Mouse (Mus musculus) lung, embryonic 16.5 days (tissue): ENCODE results near the gene Ppfia2. TPM values are rescaled to one million over a fixed set of nuclear protein-coding genes. Genes with fewer than 3 reads are reported as not detected.

Experiments used
- ATAC-seq: fragments of 200-750 bp; cut with Nextera tagmentation; 2 replicates; pipeline ENCODE4 v1.8.0; 2017; ENCODE audit warnings: low read depth, mild to moderate bottlenecking, moderate library complexity
- H3K27ac ChIP-seq: fragments of 300-500 bp; sonication (generic); 2 replicates; pipeline ENCODE4 v1.5.1; 2014; ENCODE audit warnings: mild to moderate bottlenecking, control low read depth, low read length
- H3K27me3 ChIP-seq: fragments of 300-500 bp; sonication (generic); 2 replicates; pipeline ENCODE4 v1.6.1; 2014; ENCODE audit warnings: low read depth, low read length, mixed read lengths; ENCODE audit not compliant: control insufficient read depth, insufficient read depth
- H3K36me3 ChIP-seq: fragments of 300-500 bp; sonication (generic); 2 replicates; pipeline ENCODE4 v1.6.1; 2014; ENCODE audit warnings: low read length; ENCODE audit not compliant: control insufficient read depth, insufficient read depth
- H3K4me1 ChIP-seq: fragments of 300-500 bp; sonication (generic); replicated peaks from 2 replicates; pipeline ENCODE4 v1.6.1; 2014; ENCODE audit warnings: low read length, mixed read lengths; ENCODE audit not compliant: control insufficient read depth, insufficient read depth
- H3K4me2 ChIP-seq: fragments of 300-500 bp; sonication (generic); 2 replicates; pipeline ENCODE4 v1.6.1; 2014; ENCODE audit warnings: low read depth, low read length, control low read depth
- H3K4me3 ChIP-seq: fragments of 300-500 bp; sonication (generic); 2 replicates; pipeline ENCODE4 v1.5.1; 2014; ENCODE audit warnings: mild to moderate bottlenecking, low read length, control low read depth
- H3K9ac ChIP-seq: fragments of 300-500 bp; sonication (generic); 2 replicates; pipeline ENCODE4 v1.6.1; 2014; ENCODE audit warnings: low read length, control low read depth
- H3K9me3 ChIP-seq: fragments of 300-500 bp; sonication (generic); 2 replicates; pipeline ENCODE4 v1.6.1; 2016; ENCODE audit warnings: low read length; ENCODE audit not compliant: control insufficient read depth
- WGBS: fragments of 180-500 bp; shearing (Covaris S2); extraction: QIAGEN DNeasy Blood & Tissue Kit; methylation state at CpG from one replicate; pipeline ENCODE4 v1.1.7; 2014; 5-methylcytosine and 5-hydroxymethylcytosine counted together
- polyA plus RNA-seq: library from polyadenylated mRNA; unstranded; fragments of >200 nt; fragmentation: Nextera tagmentation; extraction: Ambion mirVana; gene quantifications from 2 replicates; pipeline ENCODE4 v1.2.1, GENCODE M21; 2015

Gene Ppfia2
- polyA plus RNA-seq, 1 experiment from 2014 or later, result 0.35 TPM

- no peak overlapping the region for H3K9ac ChIP-seq
- no peak for ATAC-seq
- no peak overlapping the region for H3K4me2 ChIP-seq
- H3K9me3 ChIP-seq, result no peaks in the 10 kb centered on the region
- H3K27me3 ChIP-seq, result no peaks in the 10 kb centered on the region
- WGBS, result 75% methylated on average over 3 of the region's 3 CpGs
- no peaks in the 10 kb centered on the region for H3K36me3 ChIP-seq
- no peaks in the 10 kb centered on the region for H3K4me1 ChIP-seq
- H3K4me3 ChIP-seq, result no peak overlapping the region
- H3K27ac ChIP-seq, result no peak overlapping the region
Observed at GRCm38 (mm10) chr10:106924798-106925197, 454.7 kb downstream of the Ppfia2 start.

- WGBS, result 79% methylated on average over 9 of the region's 9 CpGs
- Histone ChIP-seq H3K4me1 (no peaks in the 10 kb centered on the region), H3K4me2 (no peak overlapping the region), H3K27me3 (no peaks in the 10 kb centered on the region), H3K27ac (no peak overlapping the region), H3K9ac (no peak overlapping the region), H3K4me3 (no peak overlapping the region), H3K36me3 (no peaks in the 10 kb centered on the region), H3K9me3 (no peaks in the 10 kb centered on the region)
- no peak for ATAC-seq
Observed at GRCm38 (mm10) chr10:106928576-106929332, 458.6 kb downstream of the Ppfia2 start.

- 15% methylated on average over 13 of the region's 13 CpGs for WGBS
Observed at GRCm38 (mm10) chr10:106932571-106933073, 462.5 kb downstream of the Ppfia2 start.

GRCm38 (mm10) chr10:106936996-106937395, 466.9 kb downstream of the Ppfia2 start:
- H3K27ac ChIP-seq, result no peak overlapping the region
- no peak for ATAC-seq
- H3K9me3 ChIP-seq, result no peaks in the 10 kb centered on the region
- no peaks in the 10 kb centered on the region for H3K4me1 ChIP-seq
- 80% methylated on average over 7 of the region's 7 CpGs for WGBS
- H3K9ac ChIP-seq, result no peak overlapping the region
- H3K36me3 ChIP-seq, result no peaks in the 10 kb centered on the region
- H3K4me2 ChIP-seq, result no peak overlapping the region
- no peaks in the 10 kb centered on the region for H3K27me3 ChIP-seq
- H3K4me3 ChIP-seq, result no peak overlapping the region

More at GRCm38 (mm10) chr10:106932571-106933073, 462.5 kb downstream of the Ppfia2 start:
- Histone ChIP-seq H3K27ac (no peak overlapping the region), H3K9me3 (no peaks in the 10 kb centered on the region), H3K4me1 (no peaks in the 10 kb centered on the region), H3K4me3 (peak overlapping the region; percentile 37), H3K4me2 (peak overlapping the region; percentile 52), H3K27me3 (no peaks in the 10 kb centered on the region), H3K36me3 (no peaks in the 10 kb centered on the region), H3K9ac (peak overlapping the region; percentile 32)
- no peak for ATAC-seq

- no peak overlapping the region for H3K4me3 ChIP-seq
- no peak overlapping the region for H3K27ac ChIP-seq
- H3K9ac ChIP-seq, result no peak overlapping the region
- H3K9me3 ChIP-seq, result no peaks in the 10 kb centered on the region
- WGBS, result 79% methylated on average over 3 of the region's 3 CpGs
- no peaks in the 10 kb centered on the region for H3K36me3 ChIP-seq
- no peak for ATAC-seq
- H3K4me2 ChIP-seq, result no peak overlapping the region
- no peaks in the 10 kb centered on the region for H3K4me1 ChIP-seq
- no peaks in the 10 kb centered on the region for H3K27me3 ChIP-seq
Observed at GRCm38 (mm10) chr10:106938851-106939250, 468.7 kb downstream of the Ppfia2 start.

GRCm38 (mm10) chr10:106939441-106939840, 469.3 kb downstream of the Ppfia2 start:
- H3K27me3 ChIP-seq, result no peaks in the 10 kb centered on the region
- no peaks in the 10 kb centered on the region for H3K4me1 ChIP-seq
- no peaks in the 10 kb centered on the region for H3K9me3 ChIP-seq
- H3K36me3 ChIP-seq, result no peaks in the 10 kb centered on the region
- no peak for ATAC-seq
- H3K9ac ChIP-seq, result no peak overlapping the region
- no peak overlapping the region for H3K27ac ChIP-seq
- no peak overlapping the region for H3K4me2 ChIP-seq
- WGBS, result 39% methylated on average over 1 of the region's 1 CpGs
- H3K4me3 ChIP-seq, result no peak overlapping the region

- no peaks in the 10 kb centered on the region for H3K9me3 ChIP-seq
- no peak overlapping the region for H3K4me2 ChIP-seq
- no peak overlapping the region for H3K27ac ChIP-seq
- H3K27me3 ChIP-seq, result no peaks in the 10 kb centered on the region
- no peaks in the 10 kb centered on the region for H3K36me3 ChIP-seq
- ATAC-seq, result no peak
- H3K9ac ChIP-seq, result no peak overlapping the region
- 70% methylated on average over 5 of the region's 5 CpGs for WGBS
- H3K4me3 ChIP-seq, result no peak overlapping the region
- H3K4me1 ChIP-seq, result no peaks in the 10 kb centered on the region
Observed at GRCm38 (mm10) chr10:106941380-106941779, 471.2 kb downstream of the Ppfia2 start.

- no peaks in the 10 kb centered on the region for H3K27me3 ChIP-seq
- no peak for ATAC-seq
- no peaks in the 10 kb centered on the region for H3K4me1 ChIP-seq
- H3K27ac ChIP-seq, result no peak overlapping the region
- no peak overlapping the region for H3K9ac ChIP-seq
- H3K4me3 ChIP-seq, result no peak overlapping the region
- H3K36me3 ChIP-seq, result no peaks in the 10 kb centered on the region
- H3K9me3 ChIP-seq, result no peaks in the 10 kb centered on the region
- no peak overlapping the region for H3K4me2 ChIP-seq
- 77% methylated on average over 3 of the region's 3 CpGs for WGBS
Observed at GRCm38 (mm10) chr10:106959026-106959425, 488.9 kb downstream of the Ppfia2 start.

GRCm38 (mm10) chr10:106975193-106976141, 505.3 kb downstream of the Ppfia2 start:
- no peak overlapping the region for H3K9ac ChIP-seq
- no peaks in the 10 kb centered on the region for H3K27me3 ChIP-seq
- no peak overlapping the region for H3K4me2 ChIP-seq
- H3K27ac ChIP-seq, result no peak overlapping the region
- ATAC-seq, result no peak
- WGBS, result 72% methylated on average over 13 of the region's 13 CpGs
- no peaks in the 10 kb centered on the region for H3K4me1 ChIP-seq
- H3K4me3 ChIP-seq, result no peak overlapping the region
- no peaks in the 10 kb centered on the region for H3K9me3 ChIP-seq
- H3K36me3 ChIP-seq, result no peaks in the 10 kb centered on the region
